Mouse (Mus musculus): ENCODE measurements around the gene Msl2.

DNA sequence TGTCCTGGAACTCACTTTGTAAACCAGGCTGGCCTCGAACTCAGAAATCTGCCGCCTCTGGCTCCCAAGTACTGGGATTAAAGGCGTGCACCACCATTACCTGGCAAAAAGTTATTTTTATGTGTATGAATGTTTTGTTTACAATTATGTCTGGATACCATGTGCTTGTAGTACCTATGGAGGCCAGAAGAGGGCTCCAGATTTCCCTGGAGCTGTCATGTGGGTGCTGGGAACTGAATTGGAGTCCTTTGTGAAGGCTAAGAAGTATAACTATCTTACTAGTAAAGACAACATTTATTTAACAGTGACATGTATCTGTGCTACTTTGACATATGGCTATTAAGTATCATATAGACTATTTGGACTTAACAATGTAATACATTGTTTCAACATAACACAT, 4.1 kb upstream of the Msl2 start:
- peak; percentile 82 for TF ChIP-seq CTCF (conservative IDR thresholded peaks at IDR 0.05; ENCODE audit: low read length)
- TF ChIP-seq NANOG (IDR thresholded peaks at IDR 0.05; ENCODE audit: borderline replicate concordance, low read length), result no peak
- TF ChIP-seq POU5F1 (IDR thresholded peaks at IDR 0.05; ENCODE audit: borderline replicate concordance, low read length), result no peak
